Mouse (Mus musculus) olfactory bulb, adult 2 months (tissue): ENCODE data around the gene Ogfrl1.

ENCODE experiments used
- CTCF ChIP-seq: fragments of 200-500 bp; IDR thresholded peaks from 2 replicates; pipeline ENCODE4 v1.5.1; 2012; ENCODE audit warnings: low read depth, mild to moderate bottlenecking, low read length, moderate library complexity; ENCODE audit not compliant: insufficient read depth
- POLR2A ChIP-seq: fragments of 200-500 bp; IDR thresholded peaks from 2 replicates; pipeline ENCODE4 v1.6.1; 2012; ENCODE audit warnings: mild to moderate bottlenecking, low read depth, low read length, moderate library complexity; ENCODE audit not compliant: insufficient read depth

DNA sequence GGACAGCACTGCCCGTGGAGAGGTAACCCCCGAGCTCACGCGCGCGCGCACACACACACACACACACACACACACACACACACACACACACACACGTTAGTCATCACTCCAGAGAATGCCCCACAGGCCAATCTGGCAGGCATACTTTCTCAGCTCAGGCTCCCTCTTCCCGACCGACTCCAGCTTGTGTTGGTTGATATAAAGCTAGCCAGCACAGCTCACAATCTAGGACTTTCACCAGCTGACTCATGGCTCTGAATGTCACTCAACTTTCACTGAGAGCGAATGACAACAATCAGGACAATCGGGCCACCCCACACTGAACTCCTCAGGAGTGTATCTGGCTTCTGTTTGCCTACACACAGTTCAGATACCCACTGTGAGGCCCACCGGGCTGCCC is 20.0 kb downstream of the Ogfrl1 start:
- no peak for TF ChIP-seq CTCF
- TF ChIP-seq POLR2A = no peak
